Mouse (Mus musculus) layer of hippocampus, adult 8-10 months (tissue): ENCODE measurements at regions not wholly inside any gene's neighbourhood (a gene's known extent, or its start where the extent isn't known, plus 50 kb on each side); places are given as distances from the start of the nearest gene placed in this dataset.

Experiments
- DNase-seq, 2 experiments: peaks; one replicate each; pipeline ENCODE4 v3.0.0; 2022; ENCODE audit warnings: low spot score in 2 of 2

DNA sequence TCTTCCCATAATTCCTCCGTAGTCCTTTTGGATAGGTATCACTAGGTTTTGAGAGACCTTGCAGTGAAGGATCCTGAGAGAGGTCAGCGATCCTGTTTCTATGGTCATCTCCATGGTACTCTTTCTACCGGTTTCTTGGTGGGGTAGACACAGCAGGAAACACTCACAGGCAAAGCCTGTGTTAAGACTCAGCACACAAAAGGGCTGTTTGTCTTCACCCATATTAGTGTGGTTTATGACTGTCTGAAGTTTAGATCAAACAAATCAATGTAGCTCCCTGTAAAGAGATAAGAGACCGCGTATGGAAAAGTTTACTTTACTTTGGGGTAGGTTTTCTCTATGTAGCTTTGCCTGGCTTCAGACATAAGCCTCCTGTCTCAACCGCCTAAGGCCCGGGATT, 282.5 kb upstream of the Rbms1 start:
- no peak for DNase-seq

DNA sequence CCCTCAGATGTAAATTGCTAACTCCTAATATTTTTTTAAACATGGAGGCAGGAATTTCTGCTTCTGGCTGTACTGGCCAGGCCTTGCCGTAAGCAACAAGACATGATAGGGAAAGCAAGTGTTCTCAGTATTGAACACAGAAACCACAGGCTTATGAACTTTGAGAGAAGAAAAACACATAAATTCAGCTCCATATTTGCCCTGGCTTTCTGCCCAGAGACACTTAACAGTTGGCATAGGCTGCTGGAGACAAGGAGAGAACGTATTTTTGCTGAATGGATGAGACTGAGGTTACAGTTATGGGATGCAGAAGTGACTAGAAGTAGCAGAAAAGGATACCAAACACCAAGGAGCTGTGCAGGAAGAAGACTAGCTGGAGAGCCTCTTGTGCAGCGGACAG, 258.7 kb upstream of the Rbms1 start:
- no peak for DNase-seq

DNA sequence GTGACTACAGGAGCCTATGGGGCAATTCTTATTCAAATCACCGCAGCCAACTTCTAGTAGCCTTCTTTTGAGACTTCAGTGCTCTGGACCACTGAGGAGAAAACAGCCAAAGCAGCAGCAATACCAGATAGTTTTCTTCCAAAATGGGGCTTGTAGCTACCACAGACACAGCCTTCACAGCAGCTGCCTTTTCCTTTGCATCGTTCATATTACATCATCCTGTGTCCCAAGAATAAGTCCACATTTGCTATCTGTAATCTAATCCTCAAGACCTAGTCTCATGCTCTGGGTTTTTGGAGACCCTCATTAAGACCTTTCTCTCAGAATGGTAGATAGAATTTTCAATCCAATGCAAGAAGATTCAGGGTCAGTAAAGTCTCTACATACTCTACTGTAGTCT, 258.2 kb upstream of the Rbms1 start:
- DNase-seq, result no peak

DNA sequence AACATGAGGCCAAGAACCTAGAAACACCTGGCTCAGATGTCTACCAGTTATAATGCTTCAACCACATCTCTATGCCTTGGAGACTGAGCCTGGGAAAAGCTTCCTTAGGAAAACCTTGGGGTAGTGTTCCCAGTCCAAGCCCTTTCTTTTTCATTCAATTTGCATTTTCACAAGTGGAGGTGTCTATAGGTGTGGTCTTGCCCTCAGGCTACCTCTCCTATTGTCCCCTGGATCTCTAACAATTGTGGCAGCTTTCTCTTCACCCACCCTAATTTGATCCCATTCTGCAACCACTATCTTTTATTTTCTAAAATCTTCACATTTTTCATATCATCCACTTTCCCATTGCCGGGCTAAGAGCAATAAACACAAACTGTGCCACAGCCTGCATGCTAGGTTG, 251.0 kb upstream of the Rbms1 start:
- DNase-seq, result no peak

DNA sequence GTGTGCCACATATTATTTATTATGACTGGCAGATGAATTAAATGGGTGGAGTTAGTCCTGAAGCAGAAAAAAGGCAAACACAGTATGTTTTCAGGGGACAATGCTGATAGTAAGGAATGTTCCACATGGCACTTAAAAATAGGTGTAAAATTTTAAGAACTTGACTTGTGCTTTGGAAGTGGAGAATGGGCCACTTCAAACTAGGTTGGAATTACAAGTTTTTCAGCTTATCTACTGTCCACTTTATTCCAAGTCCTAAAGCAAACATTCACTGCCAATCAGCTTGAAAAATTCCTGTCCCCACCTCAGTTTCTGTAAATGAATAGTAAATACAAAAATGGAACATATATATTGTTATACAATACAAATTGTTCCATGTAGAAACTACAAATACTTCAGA, 238.4 kb upstream of the Rbms1 start:
- no peak for DNase-seq

DNA sequence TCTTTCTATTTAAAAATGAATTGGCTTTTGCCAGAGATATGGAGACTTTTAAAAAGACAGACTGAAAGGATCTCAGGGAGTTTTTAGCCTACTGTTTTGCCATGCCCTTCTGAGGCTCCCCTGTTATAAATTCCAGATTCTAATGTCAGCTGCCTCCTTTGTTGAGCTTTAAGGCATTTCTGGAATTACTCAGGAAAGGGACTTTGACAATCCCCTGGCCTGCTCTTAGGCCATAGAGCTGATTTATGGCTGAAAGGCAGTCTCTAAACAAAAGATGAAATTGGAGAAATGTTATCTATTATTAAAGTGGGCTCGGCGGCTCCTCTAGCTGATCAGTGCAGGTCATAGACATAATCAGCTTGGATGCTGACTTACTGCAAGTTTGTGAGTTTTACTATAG, 231.0 kb upstream of the Rbms1 start:
- no peak for DNase-seq

DNA sequence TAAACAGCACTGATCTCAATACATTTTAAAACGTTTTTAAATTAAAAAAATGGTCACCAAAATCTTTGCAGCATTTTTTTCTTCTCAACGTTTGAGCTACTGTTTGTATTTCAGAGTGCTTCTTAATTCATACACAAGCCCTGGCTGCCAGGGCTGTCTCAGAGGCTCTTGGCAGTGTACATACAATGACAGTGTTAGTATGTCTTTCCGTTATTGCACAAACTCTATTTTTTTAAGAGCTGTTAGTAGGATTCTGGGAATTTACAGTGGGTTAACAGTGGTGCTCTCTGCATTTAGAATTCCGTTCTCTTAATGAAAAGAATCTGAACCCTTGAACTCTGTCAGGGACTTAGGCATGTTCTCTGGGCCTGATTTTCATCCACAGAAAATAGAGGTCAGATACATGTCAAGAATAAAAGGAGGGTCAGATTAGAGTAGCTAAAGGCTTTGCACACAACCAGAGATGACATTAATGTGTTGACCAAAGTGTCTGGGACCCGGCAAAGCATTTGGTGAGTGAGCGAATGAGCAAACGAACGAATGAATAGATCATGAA, 219.5 kb upstream of the Rbms1 start:
- DNase-seq, result no peak

DNA sequence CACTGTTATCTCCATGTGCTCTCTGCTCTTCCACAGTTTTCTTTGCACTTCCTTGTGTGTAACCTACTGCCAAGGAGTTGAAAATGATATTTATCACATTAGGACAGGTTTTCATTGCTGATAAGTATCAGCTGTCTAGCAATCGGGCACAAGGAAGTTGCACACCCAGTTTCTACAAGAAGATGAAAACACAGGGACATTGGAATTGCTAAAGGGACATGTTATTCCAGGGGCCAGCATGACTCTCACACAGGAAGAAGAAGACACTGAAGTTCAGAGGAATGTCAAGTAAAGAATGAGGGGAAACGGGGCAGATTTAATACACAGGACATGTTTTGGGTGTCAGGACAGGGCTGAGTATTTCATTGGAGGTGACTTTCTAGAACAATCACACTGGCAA, 214.8 kb upstream of the Rbms1 start:
- DNase-seq, result no peak

DNA sequence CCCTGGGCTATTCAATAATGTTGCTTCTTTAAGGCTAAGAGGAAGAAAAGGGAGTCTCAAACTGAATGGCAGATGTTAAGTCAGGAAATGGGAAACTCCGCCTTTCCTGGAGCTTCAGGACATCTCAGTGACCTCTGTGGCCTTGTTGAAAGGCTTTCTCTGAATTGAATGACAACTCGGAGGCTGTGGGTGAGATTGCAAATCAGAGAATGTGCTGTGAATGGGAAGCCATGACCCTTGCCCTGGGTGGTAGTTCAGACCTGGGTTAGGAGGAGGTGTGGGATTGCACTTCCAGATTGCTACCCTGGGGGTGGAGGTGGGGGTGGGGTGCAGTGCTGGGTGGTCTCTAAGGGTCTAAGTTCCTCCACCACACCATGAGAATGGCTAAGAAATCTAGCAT, 213.8 kb upstream of the Rbms1 start:
- no peak for DNase-seq

DNA sequence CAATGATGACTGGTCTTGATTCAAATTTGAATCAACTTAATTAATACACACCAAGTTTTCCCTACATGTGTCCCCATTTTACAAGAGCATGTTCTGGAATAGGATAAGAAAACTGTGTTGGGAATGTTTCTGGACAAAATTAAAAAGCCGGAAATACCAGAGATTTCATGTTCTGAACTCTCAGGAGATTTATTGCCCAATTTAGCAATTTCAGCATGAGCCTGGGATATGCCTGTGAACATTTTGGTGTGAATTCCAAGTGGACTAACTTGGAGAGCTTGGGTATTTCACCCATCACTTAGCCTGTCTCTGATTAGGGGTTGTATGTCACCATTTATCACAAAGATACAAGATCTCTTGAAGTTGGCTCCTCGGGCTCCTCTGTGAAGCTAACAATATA, 210.6 kb upstream of the Rbms1 start:
- no peak for DNase-seq

DNA sequence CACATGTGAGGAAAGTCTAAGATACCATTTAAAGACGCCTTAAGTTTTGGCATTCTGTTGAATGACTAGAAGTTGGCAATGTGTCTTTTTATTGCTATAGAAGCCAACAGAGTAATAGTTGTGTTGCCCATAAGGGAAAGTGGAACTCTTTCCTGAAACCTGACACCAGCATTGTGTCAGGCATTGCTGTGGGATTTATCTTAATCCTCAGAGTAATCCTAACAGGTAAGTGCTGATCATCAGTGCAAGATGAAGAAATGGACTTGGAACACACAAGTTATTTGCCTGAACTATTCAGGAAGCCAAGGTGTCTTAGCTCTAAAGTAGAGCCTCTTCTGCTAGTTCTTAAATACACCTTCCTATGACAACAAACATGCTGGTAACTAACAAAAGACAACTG, 198.3 kb upstream of the Rbms1 start:
- no peak for DNase-seq

DNA sequence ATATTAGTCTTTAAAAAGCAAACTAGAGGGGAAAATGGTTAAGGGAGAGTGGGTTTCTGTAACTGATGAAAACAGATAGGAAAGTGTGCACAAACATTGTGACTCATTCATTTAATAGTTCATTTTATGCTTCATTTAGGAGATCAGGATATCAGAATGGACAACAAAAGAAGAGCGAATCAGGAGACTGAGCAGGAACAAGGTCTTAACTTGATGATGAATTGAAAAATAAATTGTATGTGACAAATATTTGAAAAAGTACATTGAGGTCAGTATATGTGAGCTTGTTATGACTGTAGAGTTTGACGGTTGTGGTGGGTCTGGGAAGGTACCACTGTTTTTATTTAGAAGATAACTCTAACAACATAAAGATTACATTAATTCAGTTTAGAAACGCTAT, 196.8 kb upstream of the Rbms1 start:
- no peak for DNase-seq

DNA sequence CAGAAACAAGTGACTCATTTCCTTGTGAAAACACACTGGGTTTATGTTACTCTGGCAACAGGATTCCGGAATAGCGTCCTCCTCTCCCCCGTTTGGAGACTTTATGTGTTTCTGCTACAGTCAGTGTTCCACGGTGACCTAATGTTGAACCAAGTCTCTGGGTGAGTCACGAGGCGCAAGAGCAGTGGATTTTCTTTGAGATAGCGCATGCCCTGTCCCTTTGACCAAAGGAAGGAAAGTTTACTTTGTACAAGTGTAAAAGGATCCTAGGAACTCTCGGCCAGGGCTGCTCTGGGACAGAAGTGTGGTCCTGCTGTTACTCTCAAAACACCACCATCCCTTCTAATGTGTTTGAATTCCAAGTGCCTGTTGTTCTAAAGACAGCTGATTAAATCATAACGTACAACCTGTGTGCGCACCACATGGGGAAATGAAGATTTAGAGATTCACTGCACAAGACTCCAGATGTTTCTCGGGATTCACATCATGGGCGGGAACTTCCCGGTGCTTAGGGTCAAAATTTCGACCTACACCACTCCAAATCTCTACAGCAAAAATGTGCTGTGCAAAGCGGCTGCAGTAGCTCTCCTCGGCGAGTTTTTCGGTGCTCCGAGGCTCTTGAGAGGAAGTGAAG, 176.1 kb upstream of the Rbms1 start:
- DNase-seq, result peak; percentile 9 to 15

DNA sequence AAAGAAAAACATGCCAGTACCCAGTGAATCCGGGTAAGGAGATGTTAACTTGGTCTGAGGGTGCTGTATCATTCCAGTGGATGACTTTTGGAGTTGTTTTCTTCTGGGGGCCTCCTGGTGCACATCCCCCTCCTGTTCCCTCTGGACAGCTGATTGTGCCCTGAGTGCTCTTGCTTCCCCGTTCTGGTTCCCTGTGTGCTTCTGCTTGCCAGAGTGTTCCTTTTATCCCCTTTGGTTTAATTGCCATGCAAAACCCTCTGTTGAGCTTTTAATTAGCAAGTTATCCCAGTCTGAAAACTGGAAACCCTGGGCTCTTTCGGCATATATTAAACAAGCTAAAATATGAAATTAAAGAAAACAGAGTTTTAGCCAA, 175.6 kb upstream of the Rbms1 start:
- DNase-seq, result peak; percentile 2

DNA sequence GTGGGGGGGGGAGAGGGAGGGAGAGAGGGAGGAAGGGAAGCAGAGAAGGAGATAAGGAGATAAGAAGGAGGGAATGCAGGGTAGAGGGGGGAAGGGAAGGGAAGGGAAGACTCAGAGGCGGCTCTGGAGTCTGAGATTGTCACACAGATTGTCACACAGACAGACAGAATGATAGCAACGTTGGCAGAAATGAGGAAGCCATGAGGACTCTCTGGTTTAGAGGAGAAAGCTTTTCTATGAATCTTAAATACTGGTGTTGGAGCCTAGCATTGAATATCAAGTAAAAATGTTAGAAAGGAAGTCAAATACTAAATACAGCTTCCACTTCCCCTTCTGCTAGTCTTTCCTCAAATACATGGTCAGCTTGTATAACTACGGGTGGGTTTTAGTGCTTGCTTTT, 174.4 kb upstream of the Rbms1 start:
- no peak for DNase-seq

DNA sequence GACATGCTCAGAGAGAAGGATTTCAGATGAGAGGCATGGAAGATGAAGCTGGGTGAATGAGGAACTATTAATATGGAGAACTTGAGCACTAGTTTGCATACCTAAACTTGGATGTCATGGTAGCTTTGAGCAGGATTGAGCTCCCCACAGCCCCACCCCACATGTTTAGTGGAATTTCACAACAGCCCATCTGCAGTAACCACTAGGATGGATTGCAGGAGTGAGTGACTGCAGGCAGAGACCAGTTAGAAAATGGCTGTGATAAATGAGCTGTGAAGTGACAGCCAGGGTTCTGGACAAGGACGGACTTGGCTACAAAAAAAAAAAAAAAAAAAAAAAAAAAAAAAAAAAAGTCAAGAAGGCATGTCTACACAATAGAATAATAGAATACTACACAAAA, 173.9 kb upstream of the Rbms1 start:
- no peak for DNase-seq

DNA sequence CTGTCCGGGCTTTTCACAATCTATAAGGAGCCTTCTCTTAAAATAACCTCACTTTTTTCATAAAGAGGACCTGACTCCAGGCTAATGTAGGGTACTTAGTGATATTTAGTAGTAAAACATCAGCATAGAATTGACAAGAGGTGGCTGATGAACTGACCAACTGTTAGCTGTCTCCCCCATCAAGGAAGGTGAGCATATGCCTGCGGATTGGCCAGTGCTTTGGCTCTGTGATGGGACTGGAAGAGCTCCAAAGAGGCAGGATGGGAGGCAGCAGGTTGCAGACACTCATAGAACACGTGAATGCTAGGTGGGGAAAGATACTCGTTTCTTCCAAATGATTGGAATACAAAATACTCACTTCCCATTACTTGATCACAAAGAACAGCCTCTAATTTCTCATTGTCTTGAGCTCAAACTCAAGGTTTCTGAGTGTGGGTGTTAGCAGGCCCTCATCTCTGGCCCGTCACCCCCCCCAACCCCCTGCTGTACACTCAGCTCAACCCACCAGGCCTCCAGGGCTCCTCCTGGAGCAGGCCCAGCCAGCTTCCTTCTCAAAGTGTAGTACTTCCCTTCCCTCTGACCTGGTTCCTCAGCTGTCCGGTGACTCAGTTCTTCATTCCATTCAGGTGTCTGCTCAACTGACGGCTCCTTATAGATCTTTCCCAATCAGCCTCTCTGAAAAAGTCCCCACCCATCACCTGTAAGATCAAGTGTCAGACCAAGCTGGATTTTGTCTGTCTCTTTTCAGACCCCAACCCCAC, 160.2 kb upstream of the Rbms1 start:
- no peak for DNase-seq

DNA sequence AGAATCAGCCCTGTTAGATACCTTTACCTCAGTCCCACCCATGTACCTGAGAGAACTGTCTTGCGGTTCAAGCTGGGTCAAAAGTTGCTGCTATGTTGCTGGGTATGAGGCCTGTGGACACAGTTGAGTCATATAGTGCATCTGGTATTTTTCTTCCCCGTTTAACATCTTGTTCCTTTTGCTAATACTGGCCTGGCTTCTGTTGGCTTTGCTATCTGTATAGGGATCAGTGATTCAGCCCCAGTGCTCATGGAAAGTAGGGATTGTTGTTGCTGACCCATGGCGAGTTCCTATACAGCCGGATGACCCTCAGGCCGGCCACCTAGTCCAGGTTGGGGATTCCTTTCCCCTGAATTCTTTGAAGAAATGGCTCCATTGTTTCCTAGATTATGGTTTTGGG, 158.3 kb upstream of the Rbms1 start:
- DNase-seq, result no peak

DNA sequence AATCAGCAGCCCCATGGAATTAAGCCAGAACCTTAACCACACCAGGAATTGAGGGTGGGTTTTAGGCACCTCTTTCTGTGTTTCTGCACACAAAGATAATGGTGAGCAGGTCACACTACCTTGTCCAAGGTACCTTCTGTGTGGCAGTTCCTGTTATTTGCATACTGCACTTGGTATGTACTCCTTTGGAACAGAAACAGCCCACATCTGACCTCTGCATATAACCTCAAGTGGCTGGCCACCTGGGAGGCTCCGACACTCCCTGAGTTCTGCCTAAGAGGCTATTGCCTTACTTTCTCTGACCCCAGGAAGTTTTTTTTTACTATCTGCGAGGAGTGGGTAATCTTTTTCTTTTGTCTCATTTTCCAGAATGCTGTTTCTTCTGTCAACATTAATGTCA, 151.6 kb upstream of the Rbms1 start:
- DNase-seq, result no peak

DNA sequence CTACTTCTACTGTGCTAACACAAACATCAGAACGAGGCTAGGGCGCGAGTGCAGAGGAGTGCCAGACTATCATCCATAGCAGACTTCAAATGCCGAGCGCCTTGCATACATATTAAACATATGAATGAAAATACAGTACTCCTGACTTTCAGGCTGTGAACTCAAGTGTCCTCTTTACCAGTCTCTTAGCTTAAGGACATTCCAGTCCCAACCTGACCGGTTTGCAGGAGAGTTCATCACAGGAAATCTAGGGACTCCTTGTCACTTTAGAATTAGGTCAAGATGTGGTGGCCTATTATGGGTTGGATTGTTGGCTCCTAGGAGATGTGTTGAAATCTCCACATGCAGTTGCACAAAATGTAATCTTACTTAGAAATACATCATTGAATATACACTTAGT, 150.9 kb upstream of the Rbms1 start:
- no peak for DNase-seq

DNA sequence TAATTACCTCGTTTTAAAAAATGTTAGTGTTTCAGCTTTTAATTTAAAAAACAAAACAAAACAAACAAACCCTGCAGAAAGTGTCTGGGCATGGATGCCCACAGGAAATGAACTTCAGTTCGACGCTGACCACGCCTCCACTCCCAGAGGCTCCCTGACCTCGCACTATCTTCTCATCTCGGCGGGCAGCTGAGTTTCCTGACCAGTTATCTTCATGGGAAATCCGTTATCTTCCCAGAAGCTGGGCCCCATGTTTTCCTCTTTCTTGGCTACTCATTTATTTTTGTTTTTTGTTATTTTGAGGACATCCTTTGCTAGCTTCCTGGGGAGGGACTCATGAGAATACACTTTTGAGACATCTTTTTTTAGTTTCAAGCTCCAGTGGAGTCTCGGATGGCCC, 147.6 kb upstream of the Rbms1 start:
- DNase-seq, result no peak

DNA sequence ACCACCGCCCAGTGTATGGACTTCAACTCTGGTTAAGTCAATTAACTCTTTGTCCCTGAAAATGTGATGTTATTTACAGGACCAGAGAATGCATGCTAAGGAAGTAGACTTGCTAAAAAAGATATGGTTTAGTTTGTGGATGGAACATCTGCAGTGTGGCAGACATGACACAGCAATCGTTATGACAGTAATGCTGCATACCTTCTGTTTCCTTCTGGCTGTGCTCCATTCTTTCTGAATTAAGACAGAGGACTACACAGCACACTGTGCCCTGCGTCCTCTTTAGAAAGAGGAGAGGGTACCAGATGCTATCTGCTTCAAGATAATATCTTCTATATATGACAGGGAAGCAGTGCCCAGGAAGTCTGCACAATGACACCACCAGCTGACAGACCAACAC, 146.6 kb upstream of the Rbms1 start:
- no peak for DNase-seq

DNA sequence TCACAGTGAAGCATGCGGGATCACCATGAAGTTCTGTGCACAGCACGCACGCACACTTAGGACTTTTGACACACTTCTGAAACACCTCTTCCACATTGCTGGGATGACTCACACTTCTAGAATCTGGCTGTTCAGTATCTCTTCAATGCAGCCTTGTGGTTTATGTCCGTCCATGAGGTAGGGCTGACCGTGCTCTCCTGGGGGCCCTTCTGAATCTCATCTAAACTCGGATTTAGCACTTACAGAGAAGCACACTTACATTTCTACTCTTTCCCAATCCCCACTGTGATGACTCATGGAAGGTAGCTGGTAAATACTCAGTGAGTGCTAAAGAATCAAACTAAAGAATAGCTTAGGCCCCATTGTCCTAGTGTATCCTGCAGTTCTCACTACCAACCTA, 142.2 kb upstream of the Rbms1 start:
- no peak for DNase-seq
